Mouse (Mus musculus): ENCODE data around the gene Arhgdig. TPM values are rescaled to one million over a fixed set of nuclear protein-coding genes. Genes with fewer than 3 reads are reported as not detected.

Arhgdig gene
- under 1 TPM; 0.53 to 0.64 TPM for total RNA-seq (2021)
- long read RNA-seq, experiment 1, partial matches to known transcripts = 0 of 1 reads
- long read RNA-seq, experiment 1, other reads (novel, unspliced or antisense) = 1 of 1 reads
- long read RNA-seq, experiment 2, partial matches to known transcripts = 0 of 1 reads
- long read RNA-seq, experiment 2, other reads (novel, unspliced or antisense) = 0 of 1 reads

DNA sequence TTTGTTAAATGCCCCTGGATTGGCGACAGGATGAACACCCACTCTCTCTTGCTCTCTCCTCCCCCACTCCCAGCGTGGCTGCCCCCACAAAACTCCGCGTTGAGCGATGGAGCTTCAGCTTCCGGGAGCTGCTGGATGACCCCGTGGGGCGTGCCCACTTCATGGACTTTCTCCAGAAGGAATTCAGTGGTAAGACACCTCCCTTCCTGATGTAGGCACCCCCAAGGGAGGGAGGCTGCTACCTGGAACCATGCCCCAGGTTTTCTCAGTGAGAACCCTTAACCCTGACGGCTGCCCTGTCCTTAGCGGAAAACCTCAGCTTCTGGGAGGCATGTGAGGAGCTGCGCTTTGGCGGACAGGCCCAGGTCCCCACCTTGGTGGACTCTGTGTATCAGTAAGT is at the start of gene Arhgdig:
Arhgdig (minus strand) TSS at position 101 of the 400 bp plus-strand sequence.
- TF ChIP-seq CTCF (IDR thresholded peaks at IDR 0.05) = no peak
- intact Hi-C loops (cut with DNase I) = no loop called here
- Histone ChIP-seq H3K4me3 (no peak within 1 kb of the TSS), H3K27ac (no peak within 1 kb of the TSS)
- DNase-seq = no peak

- intact Hi-C loops (cut with DNase I) = no loop called here
- no peak for TF ChIP-seq CTCF (IDR thresholded peaks at IDR 0.05)
- Histone ChIP-seq H3K27ac (no peak overlapping the region), H3K4me3 (no peak overlapping the region)
- no peak for DNase-seq
These were observed 47.7 kb upstream of the Arhgdig start for GRCm38 (mm10) chr17:26255313-26255712.

DNA sequence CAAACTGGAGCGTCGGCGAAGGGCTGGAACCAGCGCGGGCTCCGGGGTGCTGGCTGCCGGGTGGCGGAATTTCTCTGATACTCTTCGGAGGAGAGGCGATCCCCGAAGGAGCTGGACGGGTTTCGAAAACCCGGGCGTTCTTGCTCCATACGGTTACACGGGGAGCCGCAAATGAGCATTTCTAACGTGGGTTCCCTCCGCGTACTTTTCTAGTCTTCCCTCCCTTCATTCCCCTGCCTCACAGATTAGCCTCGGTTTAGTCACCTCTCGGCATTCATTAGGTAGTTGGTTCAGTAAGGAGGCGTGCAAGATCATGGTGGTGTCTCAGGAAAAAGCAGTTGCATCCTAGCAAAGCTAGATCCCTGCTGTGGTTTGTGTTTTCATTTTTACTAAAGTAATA is 45.8 kb upstream of the Arhgdig start:
- peak overlapping the region; percentile 99 for H3K27ac ChIP-seq
- intact Hi-C loops (cut with DNase I) = no loop called here
- TF ChIP-seq CTCF (IDR thresholded peaks at IDR 0.05) = no peak
- DNase-seq = no peak
- peak overlapping the region; percentile 93 for H3K4me3 ChIP-seq

DNA sequence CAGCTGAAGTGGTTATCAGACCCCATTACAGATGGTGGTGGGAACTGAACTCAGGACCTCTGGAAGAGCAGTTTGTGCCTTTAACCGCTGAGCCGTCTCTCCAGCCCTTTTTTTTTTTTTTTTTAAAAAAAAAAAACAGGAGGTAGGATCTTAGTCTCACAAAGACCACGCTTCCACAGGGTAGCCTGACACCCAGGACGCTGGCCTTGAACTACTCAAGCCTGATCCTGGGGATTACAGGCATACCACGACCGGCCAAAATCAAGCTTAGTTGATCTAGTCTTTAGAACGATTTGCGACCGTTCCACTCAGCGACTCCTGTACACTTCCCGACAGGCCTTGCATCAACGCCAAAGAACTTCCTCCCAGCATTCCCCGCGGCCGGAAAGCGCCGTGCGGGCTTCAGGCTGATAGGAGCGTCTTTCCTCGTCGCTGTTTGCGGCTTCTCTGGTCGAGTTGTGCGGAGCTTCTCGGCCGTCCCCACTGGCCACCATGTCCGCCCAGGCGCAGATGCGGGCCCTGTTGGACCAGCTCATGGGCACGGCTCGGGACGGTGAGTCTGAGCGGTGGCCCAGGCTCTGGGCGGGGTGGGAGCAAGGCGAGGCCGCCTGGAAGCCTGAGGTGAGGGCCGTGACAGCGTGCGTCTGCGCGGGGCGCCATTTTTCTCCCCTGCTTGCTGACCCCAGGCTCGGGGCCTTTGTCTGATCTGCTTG is 45.1 kb upstream of the Arhgdig start, which contains the start of gene Luc7l:
Luc7l (plus strand) TSS at position 358 of the 713 bp plus-strand sequence.
- intact Hi-C loops (cut with DNase I) = loop anchor here (1.0 kb wide), 1 partner anchor 8 kb away; the partner anchor contains the start of gene Fam234a
- TF ChIP-seq CTCF (IDR thresholded peaks at IDR 0.05) = peak; percentile 6; the same call in 1 of the 2 replicates
- peak within 1 kb of the TSS; percentile 93 for H3K4me3 ChIP-seq
- peak within 1 kb of the TSS; percentile 99 for H3K27ac ChIP-seq
- DNase-seq = peak; percentile 94

DNA sequence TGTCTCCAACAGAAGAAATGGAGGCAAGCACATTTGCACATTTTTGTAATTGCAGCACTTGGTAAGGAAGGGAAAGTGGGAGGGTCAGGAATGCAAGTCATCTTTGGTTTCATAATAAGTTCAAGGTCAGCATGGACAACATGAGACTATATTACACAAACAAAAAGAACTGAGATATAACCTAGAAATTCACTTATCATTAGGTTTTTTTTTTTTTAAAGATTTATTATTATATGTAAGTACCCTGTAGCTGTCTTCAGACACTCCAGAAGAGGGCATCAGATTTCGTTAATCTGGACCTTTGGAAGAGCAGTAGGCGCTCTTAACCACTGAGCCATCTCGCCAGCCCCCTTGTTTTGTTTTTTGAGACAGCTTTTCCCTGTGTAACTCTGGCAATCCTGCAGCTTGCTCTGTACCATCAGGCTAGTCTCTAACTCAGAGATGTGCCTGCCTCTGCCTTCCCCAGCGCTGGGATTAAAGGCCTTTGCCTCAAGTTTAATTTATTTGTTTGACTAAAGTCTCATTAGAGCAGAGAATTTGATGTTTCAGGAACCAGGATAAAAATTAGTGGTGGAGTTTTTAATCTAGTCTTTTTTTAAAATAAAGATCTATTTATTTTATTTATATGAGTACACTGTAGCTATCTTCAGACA is 44.4 kb upstream of the Arhgdig start:
- no peak for DNase-seq
- Histone ChIP-seq H3K4me3 (peak overlapping the region; percentile 93), H3K27ac (peak overlapping the region; percentile 99)
- no peak for TF ChIP-seq CTCF (IDR thresholded peaks at IDR 0.05)
- intact Hi-C loops (cut with DNase I) = loop anchor here (1.0 kb wide), 1 partner anchor 8 kb away; the partner anchor contains the start of gene Fam234a

DNA sequence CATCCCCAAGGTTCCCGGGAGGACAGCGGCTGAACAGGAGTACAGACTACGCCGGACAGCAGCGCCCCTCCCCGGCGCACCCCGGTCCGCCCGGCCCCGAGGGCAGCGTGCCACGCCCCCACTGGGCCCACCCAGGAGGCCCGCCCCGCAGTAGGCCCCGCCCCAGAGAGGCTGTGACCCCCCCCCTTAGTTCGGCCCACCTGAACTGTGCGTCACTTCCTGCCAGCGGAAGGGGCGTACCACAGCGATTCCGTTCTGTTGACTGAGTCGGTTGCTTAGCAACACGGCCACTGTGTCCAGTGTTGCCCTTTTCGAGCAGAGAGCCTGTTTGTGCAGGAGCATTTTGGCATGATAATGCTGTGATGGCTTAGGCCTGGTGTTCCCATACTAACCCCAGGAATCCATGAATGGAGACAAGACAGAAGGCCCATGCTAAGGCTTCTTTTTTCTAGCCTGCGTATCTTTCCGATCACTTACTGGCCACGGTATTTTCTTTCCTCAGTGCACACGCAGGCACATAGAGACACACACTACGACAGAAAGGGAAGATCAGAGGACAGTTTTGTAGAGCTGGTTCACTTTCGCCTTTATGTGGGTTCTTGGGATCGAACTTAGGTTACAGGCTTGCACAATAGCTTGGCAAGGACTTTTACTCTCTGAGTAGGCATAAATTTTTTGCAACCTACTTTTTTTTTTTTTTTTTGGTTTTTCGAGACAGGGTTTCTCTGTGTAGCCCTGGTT is 36.7 kb upstream of the Arhgdig start, which contains the start of gene Fam234a:
Fam234a (minus strand) TSS at position 142 of the 741 bp plus-strand sequence.
- Histone ChIP-seq H3K27ac (peak within 1 kb of the TSS; percentile 96), H3K4me3 (peak within 1 kb of the TSS; percentile 92)
- DNase-seq = peak; percentile 98
- TF ChIP-seq CTCF (IDR thresholded peaks at IDR 0.05) = peak; percentile 32; the same call in 1 of the 2 replicates
- intact Hi-C loops (cut with DNase I) = loop anchor here (1.0 to 5.0 kb wide), 2 partner anchors 8 to 107 kb away; partner anchors contain the start of genes Axin1 and Luc7l

GRCm38 (mm10) chr17:26243471-26244100 is 36.0 kb upstream of the Arhgdig start:
- DNase-seq = peak; percentile 86
- Histone ChIP-seq H3K27ac (peak overlapping the region; percentile 96), H3K4me3 (peak overlapping the region; percentile 92)
- TF ChIP-seq CTCF (IDR thresholded peaks at IDR 0.05) = peak; percentile 41
- intact Hi-C loops (cut with DNase I) = loop anchor here (1.0 to 5.0 kb wide), 2 partner anchors 9 to 106 kb away; partner anchors contain the start of genes Axin1 and Luc7l

GRCm38 (mm10) chr17:26240990-26241389 is 33.4 kb upstream of the Arhgdig start:
- H3K27ac ChIP-seq = peak overlapping the region; percentile 46; the same call in 1 of the 2 replicates
- DNase-seq = no peak
- TF ChIP-seq CTCF (IDR thresholded peaks at IDR 0.05) = no peak
- intact Hi-C loops (cut with DNase I) = loop anchor here (5.0 kb wide), 1 partner anchor 104 kb away; the partner anchor contains the start of gene Axin1
- no peak overlapping the region for H3K4me3 ChIP-seq

DNA sequence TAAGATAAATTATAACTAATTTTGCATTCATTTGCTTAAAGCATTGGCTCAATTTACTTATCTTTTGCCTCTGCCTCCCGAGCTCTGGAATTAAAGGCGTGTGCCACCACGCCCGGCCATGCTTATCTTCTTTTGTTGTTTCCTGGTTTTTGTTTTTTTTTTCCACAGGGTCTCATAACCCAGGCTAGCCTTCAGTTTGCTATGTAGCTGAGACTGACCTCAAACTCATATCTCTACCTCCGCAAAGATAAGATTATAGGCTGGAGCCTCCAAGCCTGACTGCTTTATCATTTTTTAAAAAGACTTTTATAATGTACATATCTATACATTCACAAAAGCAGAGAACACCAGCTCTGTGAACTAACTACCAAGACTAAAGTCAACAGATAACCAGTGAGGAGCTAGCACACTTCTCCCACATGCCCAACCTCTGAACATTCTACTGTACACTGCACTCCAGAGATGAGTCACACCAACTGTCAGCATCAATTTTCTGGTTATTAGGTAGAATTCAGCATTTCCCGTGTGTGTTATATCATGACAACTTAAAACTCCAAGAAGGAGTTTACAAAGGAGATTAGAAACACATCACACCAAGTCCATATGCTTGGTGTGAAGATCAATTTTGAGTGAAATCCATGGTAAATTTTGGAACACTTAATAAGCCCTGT is 32.7 kb upstream of the Arhgdig start:
- intact Hi-C loops (cut with DNase I) = loop anchor here (5.0 kb wide), 1 partner anchor 103 kb away; the partner anchor contains the start of gene Axin1
- DNase-seq = no peak
- no peak for TF ChIP-seq CTCF (IDR thresholded peaks at IDR 0.05)
- peak overlapping the region; percentile 31; the same call in 1 of the 2 replicates for H3K27ac ChIP-seq
- H3K4me3 ChIP-seq = no peak overlapping the region

DNA sequence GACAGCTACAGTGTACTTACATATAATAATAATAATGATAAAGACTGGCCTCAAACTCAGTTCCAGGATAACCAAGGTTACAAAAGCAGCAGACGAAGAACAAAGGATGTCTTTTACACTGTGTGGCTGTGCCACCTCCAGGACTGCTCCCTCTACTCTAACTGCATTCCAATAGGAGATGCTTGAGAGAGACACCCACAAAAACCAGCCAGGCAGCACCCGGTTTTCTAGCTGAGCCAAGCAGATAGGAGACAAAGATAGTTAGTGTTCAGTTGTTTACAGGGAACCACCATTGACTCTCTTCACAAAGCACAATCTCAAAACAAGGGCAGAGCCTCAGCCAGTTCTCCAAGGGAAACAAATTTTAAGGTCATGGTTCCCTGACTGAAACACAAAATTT is 32.0 kb upstream of the Arhgdig start:
- no peak for DNase-seq
- H3K27ac ChIP-seq = no peak overlapping the region
- intact Hi-C loops (cut with DNase I) = no loop called here
- no peak for TF ChIP-seq CTCF (IDR thresholded peaks at IDR 0.05)
- no peak overlapping the region for H3K4me3 ChIP-seq

DNA sequence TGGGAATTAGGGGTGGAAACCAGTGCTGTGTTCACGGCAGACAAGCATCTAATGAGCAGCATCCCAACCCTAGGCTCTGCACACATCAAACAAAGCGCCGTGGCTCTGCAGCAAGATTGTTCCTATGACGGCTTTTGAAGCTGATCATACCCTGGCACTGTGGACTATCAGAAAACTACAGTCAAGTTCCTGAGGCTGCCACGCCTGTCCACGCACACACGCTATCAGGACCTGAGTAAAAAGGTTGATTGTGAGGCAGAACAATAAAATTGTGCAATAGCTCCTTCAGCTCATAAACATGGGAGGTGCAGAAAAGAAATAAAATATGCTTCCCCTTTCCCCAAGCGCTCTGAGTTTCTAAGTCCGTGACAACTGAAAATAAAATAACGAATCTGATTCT is 30.1 kb upstream of the Arhgdig start:
- no peak for TF ChIP-seq CTCF (IDR thresholded peaks at IDR 0.05)
- no peak for DNase-seq
- Histone ChIP-seq H3K4me3 (no peak overlapping the region), H3K27ac (no peak overlapping the region)
- intact Hi-C loops (cut with DNase I) = no loop called here
